Mouse (Mus musculus) intestine, postnatal 0 days (tissue): Measurements from ENCODE around the gene Srrm1. TPM values are rescaled to one million over a fixed set of nuclear protein-coding genes. Genes with fewer than 3 reads are reported as not detected.

Source experiments
- ATAC-seq: fragments of 200-750 bp; cut with Nextera tagmentation; 2 replicates; pipeline ENCODE4 v1.8.0; 2017; ENCODE audit warnings: mild to moderate bottlenecking, moderate TSS enrichment, moderate library complexity
- H3K27ac ChIP-seq: fragments of 300-500 bp; sonication (generic); 2 replicates; pipeline ENCODE4 v1.5.1; 2014; ENCODE audit warnings: mild to moderate bottlenecking, low read depth, low read length, moderate library complexity
- H3K27me3 ChIP-seq: fragments of 300-500 bp; sonication (generic); replicated peaks from 2 replicates; pipeline ENCODE4 v1.6.1; 2014; ENCODE audit warnings: low read length, mixed read lengths; ENCODE audit not compliant: control insufficient read depth, insufficient read depth
- H3K36me3 ChIP-seq: fragments of 300-500 bp; sonication (generic); 2 replicates; pipeline ENCODE4 v1.6.1; 2014; ENCODE audit warnings: mild to moderate bottlenecking, moderate library complexity; ENCODE audit not compliant: control insufficient read depth, insufficient read depth
- H3K4me1 ChIP-seq: fragments of 300-500 bp; sonication (generic); replicated peaks from 2 replicates; pipeline ENCODE4 v1.6.1; 2014; ENCODE audit warnings: antibody characterized with exemption, low read length, mixed read lengths; ENCODE audit not compliant: control insufficient read depth, insufficient read depth
- H3K4me2 ChIP-seq: fragments of 300-500 bp; sonication (generic); replicated peaks from 2 replicates; pipeline ENCODE4 v1.6.1; 2014; ENCODE audit warnings: low read depth, mild to moderate bottlenecking, moderate library complexity
- H3K4me3 ChIP-seq: fragments of 300-500 bp; sonication (generic); 2 replicates; pipeline ENCODE4 v1.5.1; 2014; ENCODE audit warnings: low read depth, low read length
- H3K9ac ChIP-seq: fragments of 300-500 bp; sonication (generic); 2 replicates; pipeline ENCODE4 v1.6.1; 2014; ENCODE audit warnings: mild to moderate bottlenecking, low read depth, low read length
- H3K9me3 ChIP-seq: fragments of 300-500 bp; sonication (generic); 2 replicates; pipeline ENCODE4 v1.6.1; 2016; ENCODE audit warnings: mixed run types; ENCODE audit not compliant: control insufficient read depth
- CTCF ChIP-seq: sonication (generic); IDR thresholded peaks from 2 replicates; pipeline ENCODE4 v1.5.1; 2016; ENCODE audit warnings: low read depth, mild to moderate bottlenecking, control low read depth, antibody characterized with exemption, moderate library complexity
- WGBS: fragments of 180-500 bp; shearing (Covaris S2); extraction: QIAGEN DNeasy Blood & Tissue Kit; methylation state at CpG from one replicate; pipeline ENCODE4 v1.1.7; 2014; 5-methylcytosine and 5-hydroxymethylcytosine counted together
- polyA plus RNA-seq: library from polyadenylated mRNA; unstranded; fragments of >200 nt; fragmentation: Nextera tagmentation; extraction: Ambion mirVana; gene quantifications from 2 replicates; pipeline ENCODE4 v1.2.1, GENCODE M21; 2015

Gene Srrm1
- 113 and 126 TPM in 2 replicates for polyA plus RNA-seq

DNA sequence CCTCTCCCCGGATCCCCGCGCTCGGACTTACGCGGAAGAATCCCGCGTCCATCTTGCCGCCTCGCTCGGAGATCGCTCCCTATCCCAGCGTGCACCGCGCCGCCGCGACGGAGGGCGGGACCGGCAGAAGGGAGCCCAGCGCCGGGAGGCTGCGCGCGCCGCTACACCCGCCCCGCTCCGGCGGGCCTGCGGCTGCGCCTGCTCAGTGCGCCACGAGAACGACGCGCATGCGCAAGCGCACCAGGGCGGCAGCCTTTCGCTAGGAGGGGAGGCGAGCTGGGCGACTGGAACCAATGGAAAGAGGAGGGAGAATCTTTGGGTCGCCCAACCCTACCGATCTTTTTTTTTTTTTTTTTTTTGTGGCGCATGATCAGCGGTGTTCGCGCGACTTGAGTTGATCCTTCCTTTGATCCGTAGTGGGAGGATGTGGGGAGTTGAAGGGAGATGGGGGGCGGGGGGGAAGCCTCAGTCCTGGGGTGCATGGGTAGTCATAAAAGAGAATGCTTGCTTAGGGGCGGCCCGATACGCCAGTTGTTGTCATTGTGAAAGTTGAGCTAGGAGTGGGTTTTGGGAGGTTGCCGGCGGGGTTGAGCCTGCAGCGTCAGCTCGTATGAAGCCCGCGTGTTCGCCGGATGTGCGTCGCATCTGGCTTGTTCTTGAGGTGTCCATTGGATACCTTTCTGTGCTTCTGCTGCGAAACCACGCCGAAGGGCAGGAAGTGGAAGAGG lies at the start of gene Srrm1:
TSS of gene Srrm1 (minus strand) at position 256 of the 728 bp plus-strand sequence.
- Histone ChIP-seq H3K9me3 (no peaks in the 10 kb centered on the region), H3K9ac (peak within 1 kb of the TSS; percentile 90), H3K27me3 (no peaks in the 10 kb centered on the region), H3K4me3 (peak within 1 kb of the TSS; percentile 78), H3K4me2 (peak within 1 kb of the TSS; percentile 76), H3K4me1 (peaks cover 8% of the 10 kb centered on the region; the same call in 1 of the 2 replicates), H3K36me3 (0 out of 2 replicates have a peak, but pooled peaks cover 3% of the 10 kb centered on the region), H3K27ac (peak within 1 kb of the TSS; percentile 93)
- WGBS: under 1% methylated on average over 69 of the region's 69 CpGs
- ATAC-seq: peak; percentile 91
- no peak for TF ChIP-seq CTCF

DNA sequence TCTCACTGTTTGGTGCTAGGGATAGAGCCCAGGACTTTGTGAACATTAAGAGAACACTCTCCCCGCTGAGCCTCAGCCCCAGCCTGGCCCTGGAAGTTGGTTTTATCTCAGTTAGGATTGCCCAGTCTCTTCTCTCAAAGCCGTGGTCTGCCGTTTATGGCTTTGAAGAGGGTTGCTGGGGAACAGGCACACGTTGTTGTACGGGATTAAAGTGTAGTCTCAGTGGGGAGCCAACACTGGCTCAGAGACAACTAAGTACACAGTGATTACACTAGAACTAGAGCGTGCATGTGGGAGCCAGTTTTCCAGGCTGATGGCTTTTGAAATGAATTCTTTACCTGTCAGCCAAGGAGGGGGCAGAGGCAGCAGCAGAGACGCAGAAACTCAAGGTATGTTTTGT lies 48.8 kb upstream of the Srrm1 start:
- Histone ChIP-seq H3K36me3 (no peaks in the 10 kb centered on the region), H3K4me2 (no peak overlapping the region), H3K9ac (no peak overlapping the region), H3K27ac (no peak overlapping the region), H3K4me1 (no peaks in the 10 kb centered on the region; the same call in 1 of the 2 replicates), H3K9me3 (no peaks in the 10 kb centered on the region), H3K4me3 (no peak overlapping the region), H3K27me3 (0 out of 2 replicates have a peak, but pooled peaks cover 9% of the 10 kb centered on the region)
- TF ChIP-seq CTCF: no peak
- no peak for ATAC-seq
- 31% methylated on average over 7 of the region's 7 CpGs for WGBS

DNA sequence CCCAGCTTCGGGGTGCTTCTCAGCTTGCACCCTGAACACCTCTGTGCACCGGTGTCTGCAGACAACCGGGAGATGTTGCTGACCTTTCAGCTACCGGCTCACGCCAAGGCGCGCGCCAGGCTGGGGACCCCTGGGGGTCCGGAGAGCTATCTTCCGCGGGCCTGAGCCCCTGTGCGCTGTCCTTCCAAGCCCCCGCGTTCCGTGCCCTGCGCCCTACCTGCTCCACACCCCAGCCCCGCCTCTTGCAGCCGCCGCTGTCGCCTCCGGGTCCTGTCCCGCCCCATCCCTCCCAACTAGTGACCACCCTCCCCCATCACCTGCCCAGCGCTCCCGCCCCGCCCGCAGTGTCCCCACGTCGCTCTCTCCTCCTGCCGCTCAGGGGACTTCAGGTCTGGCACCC lies 44.9 kb upstream of the Srrm1 start, which contains the start of gene Ncmap:
TSS of gene Ncmap (minus strand) at position 237 of the 400 bp plus-strand sequence.
- ATAC-seq: peak; percentile 19; the same call in 1 of the 2 replicates
- no peaks in the 10 kb centered on the region; the same call in 1 of the 2 replicates for H3K4me1 ChIP-seq
- H3K27ac ChIP-seq: no peak within 1 kb of the TSS
- 0 out of 2 replicates have a peak, but pooled peaks cover 9% of the 10 kb centered on the region for H3K27me3 ChIP-seq
- H3K4me2 ChIP-seq: peak within 1 kb of the TSS; percentile 88
- peak within 1 kb of the TSS; percentile 46 for H3K4me3 ChIP-seq
- no peaks in the 10 kb centered on the region for H3K36me3 ChIP-seq
- under 1% methylated on average over 25 of the region's 29 CpGs for WGBS
- H3K9ac ChIP-seq: peak within 1 kb of the TSS; percentile 42
- no peak for TF ChIP-seq CTCF
- no peaks in the 10 kb centered on the region for H3K9me3 ChIP-seq

DNA sequence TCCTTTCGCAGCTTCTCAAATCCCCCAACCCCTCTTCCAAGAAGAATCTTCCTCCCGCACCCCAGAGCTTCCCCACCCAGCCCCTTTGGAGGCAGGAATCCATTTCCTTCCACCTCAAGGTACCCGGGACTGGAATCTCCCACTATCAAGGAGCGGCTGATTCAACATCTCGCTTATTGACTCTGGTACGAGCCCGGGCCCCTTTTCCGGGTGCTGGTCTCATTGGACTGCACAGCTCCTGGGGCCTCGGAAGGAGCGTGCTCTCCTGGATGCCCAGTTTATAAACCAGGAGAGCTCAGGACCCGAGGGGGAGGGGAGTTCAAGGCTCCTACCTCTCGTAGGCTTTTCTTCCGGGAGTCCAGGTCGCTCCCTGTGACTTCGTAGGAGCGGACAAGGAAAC lies 44.4 kb upstream of the Srrm1 start:
- Histone ChIP-seq H3K9ac (peak overlapping the region; percentile 42), H3K4me1 (no peaks in the 10 kb centered on the region; the same call in 1 of the 2 replicates), H3K9me3 (0 out of 2 replicates have a peak, but pooled peaks cover 2% of the 10 kb centered on the region), H3K27ac (no peak overlapping the region), H3K4me3 (peak overlapping the region; percentile 46), H3K27me3 (0 out of 2 replicates have a peak, but pooled peaks cover 9% of the 10 kb centered on the region), H3K36me3 (no peaks in the 10 kb centered on the region), H3K4me2 (peak overlapping the region; percentile 88)
- ATAC-seq: peak; percentile 35
- no peak for TF ChIP-seq CTCF
- 4% methylated on average over 16 of the region's 16 CpGs for WGBS

DNA sequence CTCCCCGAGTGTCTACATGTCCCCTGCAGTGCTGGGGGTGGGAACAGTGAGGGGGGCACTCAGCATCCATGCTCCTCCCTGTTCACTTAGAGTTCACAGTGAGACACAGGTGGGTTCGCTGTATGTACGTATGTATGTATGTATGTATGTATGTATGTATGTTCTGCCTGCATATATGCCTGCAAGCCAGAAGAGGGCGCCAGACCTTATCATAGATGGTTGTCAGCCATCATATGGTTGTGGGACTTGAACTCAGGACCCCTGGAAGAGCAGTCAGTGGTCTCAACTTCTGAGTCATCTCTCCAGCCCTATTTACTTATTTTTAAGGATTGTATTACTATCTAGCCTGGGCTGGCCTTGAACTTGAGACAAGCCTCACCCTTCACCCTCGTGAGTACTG lies 43.2 kb upstream of the Srrm1 start:
- Histone ChIP-seq H3K36me3 (no peaks in the 10 kb centered on the region), H3K9ac (no peak overlapping the region), H3K4me3 (no peak overlapping the region), H3K4me1 (no peaks in the 10 kb centered on the region; the same call in 1 of the 2 replicates), H3K9me3 (0 out of 2 replicates have a peak, but pooled peaks cover 2% of the 10 kb centered on the region), H3K4me2 (no peak overlapping the region), H3K27ac (no peak overlapping the region), H3K27me3 (0 out of 2 replicates have a peak, but pooled peaks cover 9% of the 10 kb centered on the region)
- WGBS: 91% methylated on average over 5 of the region's 5 CpGs
- ATAC-seq: no peak
- TF ChIP-seq CTCF: peak; percentile 50

DNA sequence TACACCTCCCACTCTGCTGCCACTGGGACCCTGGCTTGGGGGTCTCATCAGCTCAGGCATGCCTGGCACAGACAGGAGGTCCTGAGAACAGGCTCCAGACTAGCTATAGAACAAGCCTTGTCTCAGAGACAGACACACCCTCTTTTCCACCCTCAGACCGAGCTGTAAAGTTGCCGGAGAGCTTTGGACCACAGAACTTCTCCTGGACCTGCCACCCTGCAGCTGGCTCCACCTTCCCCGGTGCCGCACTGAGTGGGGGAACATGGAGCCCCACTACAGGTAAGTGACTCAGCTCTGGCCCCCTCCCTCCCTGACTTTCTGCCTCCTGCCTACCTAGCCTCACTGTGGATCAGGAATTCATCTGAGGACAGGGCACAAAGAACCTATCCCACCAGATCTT lies 42.3 kb upstream of the Srrm1 start:
- no peak for ATAC-seq
- WGBS: 36% methylated on average over 4 of the region's 4 CpGs

More for the DNA sequence above, 42.3 kb upstream of the Srrm1 start:
- no peak overlapping the region for H3K4me2 ChIP-seq
- no peak overlapping the region for H3K4me3 ChIP-seq
- TF ChIP-seq CTCF: no peak
- H3K9ac ChIP-seq: no peak overlapping the region
- H3K27ac ChIP-seq: no peak overlapping the region
- 0 out of 2 replicates have a peak, but pooled peaks cover 9% of the 10 kb centered on the region for H3K27me3 ChIP-seq
- 0 out of 2 replicates have a peak, but pooled peaks cover 2% of the 10 kb centered on the region for H3K9me3 ChIP-seq
- H3K36me3 ChIP-seq: no peaks in the 10 kb centered on the region
- no peaks in the 10 kb centered on the region; the same call in 1 of the 2 replicates for H3K4me1 ChIP-seq
